Mouse (Mus musculus) right cerebral cortex, postnatal 25 days (tissue): ENCODE data around the gene Acss2.
A peak's percentile ranks its signal among the peaks of the same experiment; 100 is the strongest.
"Not testable (repeated sequence)": the region's sequence is repeated elsewhere in the genome, so short reads cannot be mapped to it uniquely, and the experiment has no call there.

Experiments used
- DNase-seq: peaks from one replicate; pipeline ENCODE4 v3.0.0; 2022

Gene Acss2

DNA sequence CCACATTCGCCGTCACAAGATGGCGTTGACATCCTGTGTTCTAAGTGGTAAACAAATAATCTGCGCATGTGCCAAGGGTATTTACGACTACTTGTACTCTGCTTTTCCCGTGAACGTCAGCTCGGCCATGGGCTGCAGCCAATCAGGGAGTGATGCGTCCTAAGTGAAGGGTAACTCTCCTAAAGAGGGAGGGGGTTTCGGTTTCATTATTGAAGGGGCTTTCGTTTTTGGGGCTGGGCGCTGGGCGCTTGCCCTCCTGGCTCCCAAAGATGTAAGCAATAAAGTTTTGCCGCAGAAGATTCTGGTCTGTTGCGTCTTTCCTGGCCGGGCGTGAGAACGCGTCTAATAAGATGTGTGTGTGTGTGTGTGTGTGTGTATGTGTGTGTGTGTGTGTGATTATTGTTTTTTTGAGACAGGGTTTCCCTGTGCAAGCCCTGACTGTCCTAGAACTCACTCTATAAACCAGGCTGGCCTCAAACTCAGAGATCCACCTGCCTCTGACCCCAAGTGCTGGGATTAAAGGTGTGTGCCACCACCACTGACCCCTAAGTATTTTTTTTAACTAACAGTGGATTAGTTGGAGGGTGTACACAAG, 20.8 kb downstream of the Acss2 start:
- not testable (repeated sequence) for DNase-seq

DNA sequence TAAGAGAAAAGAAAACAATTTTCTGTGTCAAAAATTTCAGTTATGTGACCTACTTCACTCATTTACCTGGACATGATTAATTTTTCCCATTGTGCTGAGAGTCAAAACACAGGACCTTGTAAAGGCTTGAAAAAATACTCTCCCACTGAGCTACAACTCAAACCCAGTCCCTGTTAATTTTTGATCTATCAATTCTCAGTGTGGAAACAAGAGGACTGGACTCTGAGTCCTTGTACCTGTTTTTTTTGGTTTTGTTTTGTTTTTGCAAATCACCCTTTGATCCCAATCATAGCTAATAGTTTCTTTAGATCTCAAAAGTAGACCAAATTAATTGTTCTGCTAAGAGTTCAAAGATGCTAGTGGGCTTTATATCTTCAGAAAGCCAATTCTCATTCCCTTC, 21.9 kb downstream of the Acss2 start:
- no peak for DNase-seq

DNA sequence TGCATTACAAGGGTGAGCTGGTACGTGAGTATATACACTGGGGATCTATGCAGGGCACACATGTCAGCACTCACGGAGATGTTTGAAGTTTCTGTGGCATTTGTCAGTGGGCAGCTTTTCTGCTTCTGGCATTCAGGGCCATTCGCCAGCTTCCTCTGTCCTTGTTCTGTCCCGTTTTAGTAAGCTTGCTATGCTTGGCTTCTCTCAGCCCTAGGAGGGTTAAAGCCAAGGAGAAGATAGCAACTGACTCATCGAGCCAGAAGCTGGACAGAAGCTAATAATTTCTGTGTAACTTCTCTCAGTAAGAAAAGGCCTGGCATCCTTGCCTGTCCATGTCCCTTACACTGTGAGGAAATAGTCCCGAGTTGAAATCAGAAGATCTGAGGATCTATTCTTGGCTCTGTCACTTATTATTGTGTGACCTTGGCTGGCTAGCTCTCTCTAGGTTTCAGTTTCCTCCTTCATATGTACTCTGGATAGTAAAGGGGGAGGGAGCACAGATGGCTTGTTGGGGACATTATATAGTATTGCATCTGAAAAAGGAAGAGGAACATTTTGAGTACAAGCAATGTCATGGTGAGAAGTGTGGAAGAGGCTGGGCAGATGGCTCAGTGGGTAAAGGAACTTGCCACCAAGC, 23.2 kb downstream of the Acss2 start:
- DNase-seq: no peak

DNA sequence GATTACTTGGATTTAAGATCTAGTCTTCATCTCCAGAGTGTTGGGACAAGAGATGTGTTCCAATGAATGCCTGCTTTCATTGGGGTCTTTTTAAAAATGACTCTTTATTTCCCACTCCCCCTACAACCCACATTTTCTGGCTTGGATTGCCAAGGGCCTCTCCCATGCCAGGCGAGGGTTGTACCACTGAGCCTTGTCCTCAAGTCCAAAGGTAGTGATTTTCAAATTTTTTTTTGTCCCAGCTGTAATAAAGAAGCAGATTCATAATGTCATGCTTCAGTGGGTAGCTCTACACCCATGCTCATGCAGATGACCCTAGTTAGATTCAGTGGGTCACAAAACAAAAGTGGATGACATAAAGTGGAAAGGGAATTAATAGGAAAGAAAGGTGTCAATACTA, 29.2 kb downstream of the Acss2 start:
- no peak for DNase-seq

DNA sequence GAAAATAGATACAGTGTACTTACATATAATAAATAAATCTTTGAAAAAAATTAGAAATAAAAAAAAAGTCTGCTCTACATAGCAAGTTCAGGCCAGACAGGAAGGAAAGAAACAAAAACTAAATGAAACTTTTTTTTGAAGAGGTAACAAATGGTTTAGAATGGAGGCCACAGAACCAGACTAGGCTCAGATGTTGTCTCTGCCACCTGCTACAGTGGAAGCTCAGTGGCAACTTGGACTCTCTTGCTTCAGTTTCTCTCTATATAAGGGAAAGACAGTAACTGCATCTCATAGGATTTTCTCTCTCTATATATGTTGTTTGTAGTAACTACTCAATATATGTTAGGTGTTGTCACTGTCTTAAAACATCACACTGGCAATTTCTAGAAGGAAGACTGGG, 34.6 kb downstream of the Acss2 start:
- DNase-seq: no peak

DNA sequence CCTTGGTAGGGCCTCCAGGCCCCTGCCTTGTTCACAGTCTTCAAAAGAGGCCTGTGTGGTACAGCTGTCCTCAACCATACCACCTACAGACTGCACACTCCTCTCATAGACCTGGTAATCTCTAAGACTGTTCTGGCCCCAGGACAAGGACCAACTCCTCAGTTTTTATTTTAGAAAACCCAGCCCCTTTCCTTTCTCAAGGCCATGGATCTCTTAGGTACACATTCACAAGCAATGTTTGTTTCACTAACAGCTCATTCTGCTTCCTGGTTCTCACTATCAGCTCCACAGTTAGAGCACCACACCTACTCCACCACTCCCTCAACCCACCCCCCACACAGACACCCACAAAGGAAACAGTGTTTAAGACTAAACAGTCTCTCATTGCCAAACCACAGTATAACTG, 35.2 kb downstream of the Acss2 start:
- no peak for DNase-seq

DNA sequence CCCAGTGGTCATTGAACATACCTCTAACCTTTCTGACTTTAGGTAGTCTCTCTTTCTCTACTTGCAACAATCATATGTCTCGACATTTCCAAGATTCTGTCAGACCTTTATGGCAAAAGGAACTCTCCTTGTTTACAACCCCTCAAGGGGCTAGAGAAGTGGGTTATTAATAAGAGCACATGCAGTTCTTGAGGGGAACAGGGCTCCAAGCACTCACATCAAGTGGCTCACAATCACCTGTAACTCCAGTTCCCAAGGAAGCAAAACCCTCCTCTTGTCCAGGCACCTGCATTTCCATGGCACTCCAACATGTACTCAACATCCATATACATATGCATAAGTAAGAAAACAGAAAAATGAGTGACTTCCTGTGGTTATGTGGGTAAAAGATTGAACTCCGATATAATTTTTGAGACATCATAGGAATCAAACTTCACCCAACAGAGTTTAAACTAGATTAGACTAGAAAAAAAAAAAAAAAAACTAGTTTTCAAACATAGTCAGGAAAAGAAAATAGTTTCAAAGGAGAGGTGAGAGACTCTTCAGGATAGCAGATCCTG, 36.8 kb downstream of the Acss2 start:
- DNase-seq: no peak

DNA sequence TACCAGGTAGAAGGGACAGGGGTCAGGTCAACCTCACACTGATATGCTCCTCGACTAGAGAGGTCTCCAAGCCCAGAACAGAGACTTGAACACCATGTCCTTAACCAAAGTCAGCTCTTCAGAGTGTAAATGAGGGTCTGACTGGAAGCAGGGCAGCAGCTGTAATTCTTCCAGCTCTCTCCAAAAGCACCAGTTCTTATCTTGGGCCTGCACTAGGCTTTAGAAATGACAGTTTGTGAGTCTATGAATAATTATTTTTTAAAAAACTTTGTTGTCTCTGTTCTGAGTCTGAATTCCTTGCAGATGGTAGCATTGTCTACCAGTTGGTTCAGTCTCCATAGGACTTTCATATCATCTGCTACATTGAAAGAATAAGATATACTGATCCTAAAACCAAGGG, 44.5 kb downstream of the Acss2 start:
- DNase-seq: no peak

DNA sequence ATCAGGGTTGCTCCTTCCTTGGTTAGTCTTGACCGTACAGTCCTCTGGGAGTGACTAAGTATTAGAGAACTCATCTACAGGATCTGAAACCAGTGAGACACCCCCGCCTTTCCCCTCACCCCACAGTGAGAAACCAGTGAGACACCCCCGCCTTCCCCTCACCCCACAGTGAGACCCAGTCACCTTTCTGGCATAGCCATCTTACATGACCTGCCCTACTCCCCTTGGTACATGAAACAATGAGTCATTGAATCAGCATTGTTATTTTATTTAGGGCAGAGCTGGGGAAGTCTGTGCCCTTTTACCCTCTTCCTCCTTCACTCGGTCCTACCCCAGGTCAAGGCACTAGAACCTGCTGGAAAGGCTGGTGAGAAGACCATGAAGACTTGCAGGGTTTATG, 45.2 kb downstream of the Acss2 start:
- DNase-seq: no peak

DNA sequence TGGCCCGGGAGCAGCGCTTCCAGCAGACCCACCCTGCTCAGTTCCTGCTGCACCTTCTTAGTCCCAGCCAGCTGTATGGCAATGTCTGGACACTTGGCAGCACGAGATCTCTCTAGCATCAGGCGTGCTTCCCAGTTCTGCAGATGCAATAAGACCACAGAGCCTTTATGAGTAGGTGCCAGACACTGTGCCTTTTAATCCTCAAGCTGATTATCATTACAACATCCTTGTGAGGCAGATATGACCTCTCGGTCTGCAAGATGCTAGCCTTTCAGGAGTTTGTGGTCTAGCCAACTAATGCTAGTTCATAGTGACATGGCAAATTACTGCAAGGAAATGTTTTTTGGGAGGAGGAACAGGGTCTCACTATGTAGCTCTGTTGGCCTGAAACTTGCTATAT, 50.0 kb downstream of the Acss2 start:
- DNase-seq: no peak

DNA sequence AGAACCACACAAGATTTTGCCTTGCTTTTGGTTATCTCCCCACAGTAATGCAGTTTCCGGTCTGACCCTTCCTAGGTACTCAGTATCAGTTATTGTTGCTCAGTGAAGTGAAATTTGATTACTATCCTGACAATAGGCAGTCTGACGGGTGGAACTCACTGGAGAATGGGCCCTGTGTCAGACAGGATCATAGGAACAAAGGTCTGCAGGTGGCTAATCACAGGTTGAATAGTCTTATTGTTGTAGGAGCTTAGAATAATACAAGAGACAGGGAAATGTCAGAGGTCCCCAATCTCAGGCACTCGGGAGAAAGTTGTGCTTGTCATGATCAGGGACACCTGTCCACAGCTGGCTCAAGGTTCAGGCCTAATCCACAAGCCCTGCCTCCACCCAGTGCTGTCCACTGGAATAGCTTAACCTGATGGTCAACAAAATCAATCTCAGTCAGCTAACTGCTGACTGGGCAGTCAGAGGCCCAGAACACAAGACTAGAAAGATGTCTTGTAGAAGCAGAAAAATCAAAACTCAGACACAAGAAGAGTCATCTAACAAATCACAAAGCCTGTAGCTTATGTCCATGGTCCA, 51.6 kb downstream of the Acss2 start:
- no peak for DNase-seq

DNA sequence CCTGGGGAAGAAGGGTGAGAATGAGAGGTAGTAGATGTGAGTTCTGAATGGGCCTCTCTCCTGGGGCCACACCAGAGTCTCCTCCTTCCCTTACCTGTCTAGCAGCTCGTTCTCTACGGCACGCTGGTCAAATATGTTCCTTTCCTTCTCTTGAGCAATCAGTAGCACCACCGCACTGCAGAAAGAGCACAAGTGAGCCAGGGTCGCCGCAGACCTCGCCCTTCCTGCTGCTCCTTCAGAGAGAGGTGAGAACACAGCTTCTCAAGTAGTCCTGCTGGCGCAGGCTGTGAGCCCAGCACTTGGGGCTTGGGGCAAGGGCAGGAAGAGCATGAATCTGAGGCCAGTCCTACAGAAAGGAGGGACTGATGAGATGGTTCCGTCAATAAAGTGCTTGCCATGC, 55.3 kb downstream of the Acss2 start:
- no peak for DNase-seq

DNA sequence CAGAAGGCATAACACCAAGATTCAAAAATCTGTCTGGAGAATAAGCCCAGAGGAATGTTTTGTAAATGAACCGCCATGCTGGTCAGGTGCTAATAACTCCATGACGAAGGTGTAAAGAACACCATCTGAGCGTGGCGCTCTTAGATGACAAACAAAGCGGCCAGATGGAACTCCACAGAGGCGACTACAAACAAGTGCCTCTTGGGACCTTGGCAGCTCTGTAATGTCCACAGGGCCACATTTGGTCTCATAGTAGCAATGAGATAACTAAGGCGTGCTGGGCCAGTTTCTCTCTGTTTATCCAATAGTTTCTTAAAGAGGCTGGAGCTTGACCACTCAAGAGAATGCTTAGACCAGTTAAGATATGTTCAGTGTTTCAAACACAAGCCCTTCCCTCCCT, 56.2 kb downstream of the Acss2 start:
- DNase-seq: no peak

DNA sequence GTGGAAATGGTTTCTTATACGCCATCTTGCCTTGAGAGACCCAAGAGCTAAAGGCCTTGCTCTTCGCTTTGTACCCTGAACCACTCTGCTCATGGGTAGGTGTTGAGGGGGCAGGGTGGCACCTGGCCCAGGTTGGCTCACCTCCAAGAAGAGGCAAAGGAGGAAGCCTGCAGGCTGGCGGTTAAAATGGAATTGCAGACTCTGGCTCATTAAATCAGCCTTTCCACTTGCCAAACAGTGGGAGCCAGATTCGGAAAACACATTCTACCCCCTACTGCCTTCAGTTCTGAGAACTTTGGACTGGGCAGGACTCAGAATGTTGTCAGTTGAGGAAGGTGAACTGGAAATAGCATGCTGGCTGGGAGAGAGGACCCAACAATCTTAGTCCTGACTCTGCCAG, 57.0 kb downstream of the Acss2 start:
- DNase-seq: peak; percentile 10

DNA sequence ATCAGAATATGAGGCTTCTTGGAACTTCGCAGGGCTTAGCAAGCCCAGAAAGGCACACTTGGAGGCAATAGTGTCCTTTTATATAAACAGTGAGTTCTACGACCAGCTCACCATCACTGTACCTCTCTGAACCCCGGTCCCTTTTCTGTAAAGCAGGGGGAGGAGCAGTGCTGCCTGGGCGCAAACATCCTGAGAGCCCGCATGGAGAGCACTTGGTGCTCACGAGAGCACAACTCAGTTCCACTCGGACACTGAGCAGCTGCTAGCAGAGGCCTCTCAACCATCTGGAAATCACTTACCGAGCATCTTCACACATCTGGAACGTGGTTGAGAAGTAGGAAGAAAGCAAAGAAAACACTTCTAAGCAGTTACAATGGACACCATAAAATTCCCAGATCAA, 58.9 kb downstream of the Acss2 start:
- no peak for DNase-seq

DNA sequence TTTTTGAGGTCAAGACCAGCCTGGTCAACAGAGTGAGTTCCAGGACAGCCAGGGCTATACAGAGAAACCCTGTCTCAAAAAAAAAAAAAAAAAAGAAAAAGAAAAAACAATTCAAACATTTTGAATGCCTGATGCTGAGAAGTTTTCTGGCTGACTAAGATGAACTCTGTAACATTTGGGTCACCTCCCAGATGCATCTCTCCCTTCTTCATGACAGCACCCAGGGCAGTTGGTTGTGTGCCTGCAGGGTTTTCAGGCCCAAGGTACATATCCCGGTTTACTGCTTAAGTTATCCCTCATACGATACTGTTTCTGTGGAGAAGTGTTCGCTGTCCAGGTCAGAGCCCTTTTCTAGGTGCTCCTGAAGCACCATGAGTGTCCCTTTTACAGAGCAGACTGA, 62.6 kb downstream of the Acss2 start:
- no peak for DNase-seq

DNA sequence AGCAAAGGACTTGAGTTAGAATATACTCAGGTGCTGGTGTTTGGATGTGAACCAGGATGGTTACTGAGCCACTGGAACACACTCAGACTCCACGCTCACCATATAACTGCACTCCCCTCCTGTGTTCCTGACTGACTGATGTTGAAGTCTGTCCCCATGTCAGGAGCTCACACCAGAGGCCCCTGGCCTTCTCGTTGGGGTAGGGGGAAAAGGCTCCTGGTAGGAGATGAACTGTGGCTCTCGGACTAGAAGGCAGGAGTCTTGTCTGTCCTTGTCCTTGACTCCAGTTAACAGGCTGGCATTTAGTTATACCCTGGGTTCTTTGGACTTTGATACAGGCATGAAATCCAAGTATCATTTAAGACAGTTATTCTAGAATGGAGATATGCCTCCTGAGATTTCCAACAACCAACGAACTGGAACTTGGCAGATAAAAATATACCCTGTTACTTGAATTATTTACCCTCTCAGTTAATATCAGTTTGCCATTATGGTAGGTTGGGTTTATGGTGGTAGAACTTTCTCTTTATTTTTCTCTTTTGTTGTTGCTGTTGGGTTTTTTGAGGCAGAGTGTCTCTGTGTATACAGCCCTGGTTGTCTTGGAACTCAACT, 64.7 kb downstream of the Acss2 start:
- no peak for DNase-seq

DNA sequence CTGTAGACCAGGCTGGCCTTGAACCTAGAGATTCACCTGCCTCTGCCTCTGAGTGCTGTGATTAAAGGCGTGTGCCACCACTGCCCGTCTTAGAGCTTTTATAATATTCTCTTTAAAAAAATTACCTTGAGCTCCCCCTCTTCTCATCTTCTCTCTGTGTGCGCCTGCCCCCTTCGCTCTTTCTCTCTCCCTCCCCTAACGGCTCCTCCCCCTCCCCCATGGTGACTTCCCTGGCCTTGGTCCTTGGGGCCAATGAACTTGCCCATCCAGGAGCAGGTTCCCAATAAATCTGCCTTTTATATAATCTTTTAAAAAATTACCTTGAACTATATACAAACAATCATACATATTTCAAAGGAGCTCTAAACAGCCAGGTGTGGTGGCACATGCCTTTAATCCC, 65.2 kb downstream of the Acss2 start:
- DNase-seq: no peak

DNA sequence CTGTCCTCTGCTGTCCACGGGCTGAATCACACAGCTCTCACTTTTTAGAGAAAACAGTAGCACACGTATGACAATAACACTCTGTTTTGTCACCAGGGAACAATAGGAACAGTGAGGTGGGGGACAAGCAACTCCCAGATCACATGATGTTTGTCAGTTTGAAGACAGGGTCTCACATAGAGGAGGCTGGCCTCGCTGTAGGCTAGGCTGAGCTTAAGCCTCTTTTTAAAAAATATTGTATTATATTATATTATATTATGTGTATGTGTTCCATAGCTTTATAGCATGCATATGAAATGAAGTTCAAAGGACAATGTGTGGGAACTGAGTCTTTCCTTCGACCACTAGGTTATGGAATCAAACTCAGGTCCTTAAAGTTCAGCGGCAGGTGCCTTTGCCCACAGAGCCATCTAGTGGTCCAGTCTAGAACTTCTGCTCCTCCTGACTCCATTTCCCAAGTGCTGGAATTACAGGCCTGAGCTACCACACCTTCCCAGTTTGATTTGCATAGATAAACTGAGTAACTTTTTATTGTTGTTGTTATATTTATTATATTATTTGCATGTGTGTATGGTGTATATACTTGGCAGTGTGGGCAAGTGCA, 66.3 kb downstream of the Acss2 start:
- peak; percentile 26 for DNase-seq

DNA sequence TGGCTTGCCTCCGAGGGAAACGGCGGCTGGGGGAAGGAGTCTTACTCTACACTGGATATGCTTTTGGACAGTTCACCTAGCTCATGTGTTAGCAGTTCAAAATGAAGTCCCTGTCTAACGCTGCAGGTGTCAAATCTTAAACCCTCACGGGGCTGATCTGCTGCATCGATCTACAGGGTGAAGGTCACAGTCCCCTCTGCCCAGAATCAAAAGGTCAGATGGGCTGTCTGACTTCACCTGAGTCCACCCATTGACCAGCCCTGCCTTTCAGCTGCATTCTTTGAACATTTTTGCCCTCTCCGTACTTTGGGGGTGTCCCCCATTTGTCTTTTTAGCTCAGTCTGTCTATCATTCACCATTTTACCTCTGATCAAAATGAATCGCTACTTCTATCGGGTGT, 67.3 kb downstream of the Acss2 start:
- no peak for DNase-seq

DNA sequence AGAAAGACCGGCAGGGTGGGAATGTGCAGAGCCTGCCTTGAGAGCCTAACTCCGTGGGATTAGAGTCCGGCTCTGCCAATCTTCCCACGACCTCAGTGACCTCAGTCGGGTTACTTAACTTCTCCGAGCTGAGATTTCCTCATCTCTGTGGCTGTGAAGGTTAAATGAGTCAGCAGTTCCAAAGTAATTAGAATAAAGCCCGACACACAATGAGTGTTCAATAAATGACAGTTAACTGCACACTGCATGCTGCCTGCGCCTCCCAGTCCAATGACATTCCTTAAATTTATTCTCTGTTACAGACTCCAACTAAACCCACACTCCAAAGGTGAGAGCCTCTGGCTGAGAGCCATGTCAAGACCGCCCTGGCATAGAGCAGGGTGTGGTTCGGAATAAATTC, 67.7 kb downstream of the Acss2 start:
- DNase-seq: no peak

DNA sequence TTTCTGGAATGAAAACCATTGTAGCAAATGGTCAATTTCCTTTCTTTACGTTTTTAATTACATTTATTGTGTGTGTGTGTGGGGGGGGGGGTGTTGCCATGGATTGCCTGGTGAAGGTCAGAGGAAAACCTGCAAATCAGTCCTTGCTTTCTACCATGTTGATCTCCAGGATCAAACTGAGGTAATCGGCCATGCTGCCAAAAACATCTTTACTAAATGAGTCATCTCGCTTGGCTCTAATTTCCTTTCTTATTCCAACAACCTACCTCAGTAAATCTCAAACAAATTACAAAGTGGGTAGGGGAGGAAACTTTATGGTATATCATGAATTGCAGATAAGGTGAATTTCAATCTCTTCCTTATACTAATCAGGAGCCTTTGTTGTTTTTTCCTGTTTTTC, 70.4 kb downstream of the Acss2 start:
- no peak for DNase-seq

DNA sequence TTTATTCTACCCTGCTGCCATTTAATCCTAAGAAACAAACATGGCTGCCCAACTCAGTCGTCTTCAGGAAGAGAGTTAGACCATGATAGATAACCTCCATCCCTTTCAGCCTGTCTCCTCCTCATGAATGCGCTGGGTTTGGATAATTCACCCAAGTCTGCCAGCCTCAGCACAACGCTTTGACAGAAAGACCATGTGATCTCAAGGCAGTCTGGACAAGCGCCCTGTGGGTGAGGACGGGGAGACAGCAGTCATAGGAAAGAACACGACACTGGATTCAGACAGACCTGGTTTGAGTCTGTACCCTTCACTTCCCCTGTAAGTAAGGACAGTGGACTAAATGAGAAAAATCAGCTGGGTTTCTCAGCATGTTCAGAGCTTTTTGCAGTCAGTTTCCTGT, 71.8 kb downstream of the Acss2 start:
- DNase-seq: no peak

DNA sequence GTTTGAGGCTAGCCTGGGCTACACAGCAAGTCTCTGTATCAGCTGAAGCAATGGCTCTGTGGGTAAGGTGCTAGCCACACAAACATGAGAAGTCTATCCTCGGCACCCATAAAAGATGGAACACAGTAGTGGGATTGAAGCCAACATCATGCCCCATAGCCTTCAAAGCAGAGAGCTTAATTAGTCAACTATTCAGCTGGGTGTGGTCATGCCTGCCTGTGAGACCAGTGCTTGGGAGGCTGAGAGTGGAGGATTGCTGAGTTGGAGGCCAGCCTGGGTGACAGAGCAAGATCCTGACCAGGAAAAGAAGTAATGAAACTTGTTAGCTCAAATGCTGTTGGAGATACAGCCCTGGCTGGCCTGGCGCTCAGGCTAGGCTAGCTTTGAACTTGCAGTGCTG, 73.1 kb downstream of the Acss2 start:
- no peak for DNase-seq
